Mouse (Mus musculus): ENCODE data around the gene Slc5a1.

DNA sequence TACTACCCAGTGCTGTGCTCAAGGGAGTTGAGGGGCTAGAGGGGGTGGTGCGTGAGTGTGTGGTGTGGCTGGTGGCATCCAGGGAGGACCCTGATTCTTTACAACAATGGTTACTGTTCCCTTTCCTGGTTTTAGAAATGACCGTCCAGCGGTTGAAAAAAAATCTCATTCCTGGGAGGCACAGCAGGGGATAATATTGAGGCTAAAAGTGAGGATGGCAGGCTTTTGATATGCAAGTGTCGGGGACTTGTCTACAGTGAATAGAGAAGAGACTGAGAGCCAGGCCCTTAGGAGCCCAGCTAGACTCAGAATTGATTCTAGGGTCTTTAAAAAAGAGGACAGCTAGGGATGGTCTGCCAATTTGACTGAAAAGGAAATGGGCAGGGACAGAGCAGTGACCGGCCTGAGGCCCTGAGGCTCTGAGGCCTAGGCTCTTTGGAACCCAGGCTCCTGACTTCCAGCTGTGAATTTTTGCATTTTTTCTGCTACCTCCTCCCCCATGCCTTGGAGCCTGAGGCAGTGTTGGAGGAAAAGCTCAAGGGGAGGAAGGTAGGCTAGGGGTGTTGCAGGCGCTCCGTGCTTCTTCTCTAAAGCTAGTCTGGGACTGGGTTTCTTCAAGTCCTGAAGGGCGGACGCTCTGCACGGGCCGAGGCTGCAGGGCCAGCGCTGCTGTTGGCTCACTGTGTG is 1.5 kb upstream of the Slc5a1 start:
- no peak for TF ChIP-seq CTCF (IDR thresholded peaks at IDR 0.05; ENCODE audit: control insufficient read depth, insufficient read depth, insufficient read length)
- TF ChIP-seq USF1 (IDR thresholded peaks at IDR 0.05; ENCODE audit: low read depth) = no peak
- no peak for TF ChIP-seq MYOD1 (IDR thresholded peaks at IDR 0.05; ENCODE audit: control insufficient read depth, insufficient read length, low read depth)
- TF ChIP-seq FOSL1 (IDR thresholded peaks at IDR 0.05; ENCODE audit: insufficient read depth, low read length, poor library complexity, severe bottlenecking) = no peak
- no peak for TF ChIP-seq MYOG (IDR thresholded peaks at IDR 0.05; ENCODE audit: control insufficient read depth, extremely low read depth, insufficient read length)
- no peak for TF ChIP-seq CEBPB (IDR thresholded peaks at IDR 0.05; ENCODE audit: low read depth)
- no peak for TF ChIP-seq MAX (IDR thresholded peaks at IDR 0.05)

Measured in C2C12 (cell line).